Mouse (Mus musculus): ENCODE results near the gene 5330417C22Rik.

GRCm38 (mm10) chr3:108476761-108477619 lies 59.3 kb downstream of the 5330417C22Rik start:
- TF ChIP-seq CTCF (IDR thresholded peaks at IDR 0.05; ENCODE audit: control insufficient read depth, insufficient read depth, insufficient replicate concordance, low read depth, low read length) (no peak), POLR2A (IDR thresholded peaks at IDR 0.05; ENCODE audit: control insufficient read depth, low read depth, low read length) (no peak)
